Mouse (Mus musculus) heart, embryonic 12.5 days (tissue): ENCODE results near the gene Acoxl. TPM values are rescaled to one million over a fixed set of nuclear protein-coding genes. Genes with fewer than 3 reads are reported as not detected.

Experiments used
- ATAC-seq: fragments of 200-750 bp; cut with Nextera tagmentation; 2 replicates; pipeline ENCODE4 v1.8.0; 2017; ENCODE audit warnings: moderate TSS enrichment, moderate library complexity; ENCODE audit not compliant: insufficient number of reproducible peaks, low FRiP score
- H3K27ac ChIP-seq: fragments of 300-500 bp; sonication (generic); 2 replicates; pipeline ENCODE4 v1.5.1; 2016; ENCODE audit warnings: mild to moderate bottlenecking, moderate library complexity; ENCODE audit not compliant: poor library complexity, severe bottlenecking
- H3K27me3 ChIP-seq: fragments of 300-500 bp; sonication (generic); replicated peaks from 2 replicates; pipeline ENCODE4 v1.6.1; 2016; ENCODE audit warnings: mild to moderate bottlenecking, moderate library complexity
- H3K36me3 ChIP-seq: fragments of 300-500 bp; sonication (generic); 2 replicates; pipeline ENCODE4 v1.6.1; 2016; ENCODE audit warnings: mild to moderate bottlenecking, moderate library complexity
- H3K4me1 ChIP-seq: fragments of 300-500 bp; sonication (generic); replicated peaks from 2 replicates; pipeline ENCODE4 v1.6.1; 2016; ENCODE audit warnings: mild to moderate bottlenecking
- H3K4me2 ChIP-seq: fragments of 300-500 bp; sonication (generic); 2 replicates; pipeline ENCODE4 v1.6.1; 2016; ENCODE audit warnings: mild to moderate bottlenecking, moderate library complexity
- H3K4me3 ChIP-seq: fragments of 300-500 bp; sonication (generic); 2 replicates; pipeline ENCODE4 v1.5.1; 2016; ENCODE audit warnings: mild to moderate bottlenecking
- H3K9ac ChIP-seq: fragments of 300-500 bp; sonication (generic); 2 replicates; pipeline ENCODE4 v1.6.1; 2016; ENCODE audit warnings: mild to moderate bottlenecking, moderate library complexity
- H3K9me3 ChIP-seq: fragments of 300-500 bp; sonication (generic); replicated peaks from 2 replicates; pipeline ENCODE4 v1.6.1; 2016; ENCODE audit warnings: mild to moderate bottlenecking, moderate library complexity
- WGBS: fragments of 180-500 bp; shearing (Covaris S2); methylation state at CpG from one replicate; pipeline ENCODE4 v1.1.7; 2016; 5-methylcytosine and 5-hydroxymethylcytosine counted together
- polyA plus RNA-seq: library from polyadenylated mRNA; unstranded; fragments of >200 nt; fragmentation: Nextera tagmentation; extraction: Ambion mirVana; gene quantifications from 2 replicates; pipeline ENCODE4 v1.2.1, GENCODE M21; 2016

Gene Acoxl
- polyA plus RNA-seq, 1 experiment from 2014 or later = 0.32 TPM

GRCm38 (mm10) chr2:128118971-128119370 is 280.3 kb downstream of the Acoxl start:
- Histone ChIP-seq H3K27ac (no peak overlapping the region), H3K4me3 (no peak overlapping the region), H3K9me3 (no peaks in the 10 kb centered on the region), H3K4me1 (peaks cover 21% of the 10 kb centered on the region), H3K4me2 (no peak overlapping the region), H3K9ac (no peak overlapping the region), H3K27me3 (0 out of 2 replicates have a peak, but pooled peaks cover under 1% of the 10 kb centered on the region), H3K36me3 (no peaks in the 10 kb centered on the region)
- 84% methylated on average over 9 of the region's 9 CpGs for WGBS
- no peak for ATAC-seq

GRCm38 (mm10) chr2:128122491-128122890 is 283.8 kb downstream of the Acoxl start:
- Histone ChIP-seq H3K9ac (peak overlapping the region; percentile 38; the same call in 1 of the 2 replicates), H3K4me1 (peaks cover 30% of the 10 kb centered on the region), H3K4me3 (peak overlapping the region; percentile 76), H3K4me2 (peak overlapping the region; percentile 98), H3K36me3 (no peaks in the 10 kb centered on the region), H3K27me3 (0 out of 2 replicates have a peak, but pooled peaks cover 7% of the 10 kb centered on the region), H3K27ac (no peak overlapping the region), H3K9me3 (no peaks in the 10 kb centered on the region)
- under 1% methylated on average over 9 of the region's 9 CpGs for WGBS
- ATAC-seq = no peak

GRCm38 (mm10) chr2:128122891-128123771 is 284.5 kb downstream of the Acoxl start:
- H3K4me1 ChIP-seq = peaks cover 30% of the 10 kb centered on the region
- H3K27ac ChIP-seq = no peak overlapping the region
- peak overlapping the region; percentile 76 for H3K4me3 ChIP-seq
- H3K4me2 ChIP-seq = peak overlapping the region; percentile 98
- peak overlapping the region; percentile 70 for H3K9ac ChIP-seq
- no peaks in the 10 kb centered on the region for H3K9me3 ChIP-seq
- 1% methylated on average over 40 of the region's 40 CpGs for WGBS
- no peaks in the 10 kb centered on the region for H3K36me3 ChIP-seq
- 0 out of 2 replicates have a peak, but pooled peaks cover 7% of the 10 kb centered on the region for H3K27me3 ChIP-seq
- no peak for ATAC-seq

GRCm38 (mm10) chr2:128123921-128124683 is 285.4 kb downstream of the Acoxl start:
- Histone ChIP-seq H3K4me1 (peaks cover 35% of the 10 kb centered on the region), H3K27ac (no peak overlapping the region)

GRCm38 (mm10) chr2:128124693-128125092 is 286.0 kb downstream of the Acoxl start:
- H3K36me3 ChIP-seq = peaks cover 3% of the 10 kb centered on the region; the same call in 1 of the 2 replicates
- H3K9ac ChIP-seq = peak overlapping the region; percentile 70
- peak overlapping the region; percentile 98 for H3K4me2 ChIP-seq
- no peak overlapping the region for H3K27ac ChIP-seq
- no peak for ATAC-seq
- no peaks in the 10 kb centered on the region for H3K9me3 ChIP-seq
- peak overlapping the region; percentile 76 for H3K4me3 ChIP-seq
- 0 out of 2 replicates have a peak, but pooled peaks cover 7% of the 10 kb centered on the region for H3K27me3 ChIP-seq
- H3K4me1 ChIP-seq = peaks cover 35% of the 10 kb centered on the region
- 4% methylated on average over 15 of the region's 15 CpGs for WGBS

More at GRCm38 (mm10) chr2:128123921-128124683, 285.4 kb downstream of the Acoxl start:
- no peak for ATAC-seq
- Histone ChIP-seq H3K36me3 (peaks cover 3% of the 10 kb centered on the region; the same call in 1 of the 2 replicates), H3K4me3 (peak overlapping the region; percentile 76), H3K27me3 (0 out of 2 replicates have a peak, but pooled peaks cover 7% of the 10 kb centered on the region), H3K9me3 (no peaks in the 10 kb centered on the region), H3K9ac (peak overlapping the region; percentile 70), H3K4me2 (peak overlapping the region; percentile 98)
- 4% methylated on average over 23 of the region's 23 CpGs for whole genome bisulfite sequencing

- Histone ChIP-seq H3K4me2 (peak within 1 kb of the TSS; percentile 98), H3K9me3 (no peaks in the 10 kb centered on the region), H3K36me3 (peaks cover 12% of the 10 kb centered on the region), H3K27ac (peak within 1 kb of the TSS; percentile 81), H3K9ac (peak within 1 kb of the TSS; percentile 82), H3K4me3 (peak within 1 kb of the TSS; percentile 76), H3K4me1 (peaks cover 33% of the 10 kb centered on the region), H3K27me3 (0 out of 2 replicates have a peak, but pooled peaks cover 7% of the 10 kb centered on the region)
- under 1% methylated on average over 75 of the region's 76 CpGs for WGBS
- ATAC-seq = peak; percentile 90
Measured at GRCm38 (mm10) chr2:128125635-128126470, 287.2 kb downstream of the Acoxl start, which contains the start of gene Bcl2l11. Bcl2l11 (plus strand) TSS chr2:128126038.

- Histone ChIP-seq H3K4me1 (peaks cover 33% of the 10 kb centered on the region), H3K36me3 (peaks cover 20% of the 10 kb centered on the region), H3K27ac (peak overlapping the region; percentile 81), H3K4me3 (peak overlapping the region; percentile 76), H3K27me3 (0 out of 2 replicates have a peak, but pooled peaks cover 7% of the 10 kb centered on the region), H3K9ac (peak overlapping the region; percentile 82), H3K9me3 (no peaks in the 10 kb centered on the region), H3K4me2 (peak overlapping the region; percentile 98)
- WGBS = under 1% methylated on average over 35 of the region's 35 CpGs
- ATAC-seq = no peak
Measured at GRCm38 (mm10) chr2:128126591-128127051, 287.9 kb downstream of the Acoxl start.

GRCm38 (mm10) chr2:128127121-128127671 is 288.5 kb downstream of the Acoxl start:
- Histone ChIP-seq H3K27me3 (0 out of 2 replicates have a peak, but pooled peaks cover 7% of the 10 kb centered on the region), H3K9me3 (no peaks in the 10 kb centered on the region), H3K4me2 (peak overlapping the region; percentile 98), H3K4me3 (peak overlapping the region; percentile 76), H3K36me3 (peaks cover 23% of the 10 kb centered on the region), H3K4me1 (peaks cover 33% of the 10 kb centered on the region), H3K27ac (peak overlapping the region; percentile 90), H3K9ac (peak overlapping the region; percentile 82)
- WGBS = under 1% methylated on average over 67 of the region's 67 CpGs
- peak; percentile 88 for ATAC-seq

- Histone ChIP-seq H3K4me2 (peak overlapping the region; percentile 98), H3K36me3 (peaks cover 25% of the 10 kb centered on the region), H3K9ac (peak overlapping the region; percentile 82), H3K4me3 (peak overlapping the region; percentile 76), H3K27me3 (0 out of 2 replicates have a peak, but pooled peaks cover 7% of the 10 kb centered on the region), H3K27ac (peak overlapping the region; percentile 90), H3K4me1 (peaks cover 30% of the 10 kb centered on the region), H3K9me3 (no peaks in the 10 kb centered on the region)
- whole genome bisulfite sequencing = 0% methylated on average over 48 of the region's 48 CpGs
- peak; percentile 43 for ATAC-seq
Measured at GRCm38 (mm10) chr2:128127691-128128292, 289.1 kb downstream of the Acoxl start.
